Mouse (Mus musculus) heart, postnatal 0 days (tissue): ENCODE measurements at regions not wholly inside any gene's neighbourhood (a gene's known extent, or its start where the extent isn't known, plus 50 kb on each side); places are given as distances from the start of the nearest gene placed in this dataset.

ENCODE experiments used
- ATAC-seq: fragments of 200-750 bp; cut with Nextera tagmentation; 2 replicates; pipeline ENCODE4 v1.8.0; 2017; ENCODE audit warnings: low read depth, moderate number of reproducible peaks, moderate library complexity; ENCODE audit not compliant: insufficient read depth
- DNase-seq: peaks from one replicate; pipeline ENCODE4 v3.0.0-alpha.2; 2016; ENCODE audit warnings: low spot score
- H3K27ac ChIP-seq: fragments of 300-500 bp; sonication (generic); 2 replicates; pipeline ENCODE4 v1.5.1; 2014; ENCODE audit warnings: low read depth, mild to moderate bottlenecking
- H3K27me3 ChIP-seq: fragments of 300-500 bp; sonication (generic); 2 replicates; pipeline ENCODE4 v1.6.1; 2014; ENCODE audit warnings: low read length, mixed read lengths; ENCODE audit not compliant: control insufficient read depth, insufficient read depth
- H3K36me3 ChIP-seq: fragments of 300-500 bp; sonication (generic); replicated peaks from 2 replicates; pipeline ENCODE4 v1.6.1; 2014; ENCODE audit warnings: low read length, mixed read lengths; ENCODE audit not compliant: control insufficient read depth, insufficient read depth
- H3K4me1 ChIP-seq: fragments of 300-500 bp; sonication (generic); 2 replicates; pipeline ENCODE4 v1.6.1; 2014; ENCODE audit warnings: antibody characterized with exemption; ENCODE audit not compliant: control insufficient read depth, insufficient read depth
- H3K4me2 ChIP-seq: fragments of 300-500 bp; sonication (generic); 2 replicates; pipeline ENCODE4 v1.6.1; 2014; ENCODE audit warnings: low read depth, mild to moderate bottlenecking, low read length, moderate library complexity
- H3K4me3 ChIP-seq: fragments of 300-500 bp; sonication (generic); 2 replicates; pipeline ENCODE4 v1.5.1; 2014; ENCODE audit warnings: low read depth, low read length
- H3K9ac ChIP-seq: fragments of 300-500 bp; sonication (generic); replicated peaks from 2 replicates; pipeline ENCODE4 v1.6.1; 2014; ENCODE audit warnings: low read depth, low read length, mixed read lengths
- H3K9me3 ChIP-seq: fragments of 300-500 bp; sonication (generic); replicated peaks from 2 replicates; pipeline ENCODE4 v1.6.1; 2016; ENCODE audit warnings: low read length; ENCODE audit not compliant: control insufficient read depth
- CTCF ChIP-seq: IDR thresholded peaks from 2 replicates; pipeline ENCODE4 v1.5.1; 2016; ENCODE audit warnings: antibody characterized with exemption, control low read depth, low read depth
- EP300 ChIP-seq: IDR thresholded peaks from 2 replicates; pipeline ENCODE4 v1.6.1; 2016; ENCODE audit warnings: antibody characterized with exemption, low read depth
- WGBS: fragments of 180-500 bp; shearing (Covaris S2); extraction: QIAGEN DNeasy Blood & Tissue Kit; methylation state at CpG from one replicate; pipeline ENCODE4 v1.1.7; 2014; 5-methylcytosine and 5-hydroxymethylcytosine counted together

GRCm38 (mm10) chr3:51089036-51089669 is 135.1 kb upstream of the Noct start:
- no peak overlapping the region for H3K4me3 ChIP-seq
- H3K9me3 ChIP-seq, result no peaks in the 10 kb centered on the region
- WGBS, result 72% methylated on average over 10 of the region's 10 CpGs
- H3K9ac ChIP-seq, result no peak overlapping the region
- H3K36me3 ChIP-seq, result no peaks in the 10 kb centered on the region
- H3K27ac ChIP-seq, result no peak overlapping the region
- ATAC-seq (no peak), DNase-seq (no peak)
- no peak for TF ChIP-seq EP300
- no peak for TF ChIP-seq CTCF
- peaks cover 3% of the 10 kb centered on the region; the same call in 1 of the 2 replicates for H3K4me1 ChIP-seq
- no peak overlapping the region for H3K4me2 ChIP-seq
- no peaks in the 10 kb centered on the region for H3K27me3 ChIP-seq

GRCm38 (mm10) chr3:51091478-51091877 is 132.8 kb upstream of the Noct start:
- Histone ChIP-seq H3K27me3 (no peaks in the 10 kb centered on the region), H3K4me2 (no peak overlapping the region), H3K9me3 (no peaks in the 10 kb centered on the region), H3K36me3 (no peaks in the 10 kb centered on the region), H3K4me1 (no peaks in the 10 kb centered on the region), H3K27ac (no peak overlapping the region), H3K9ac (no peak overlapping the region), H3K4me3 (no peak overlapping the region)
- ATAC-seq, result no peak
- TF ChIP-seq CTCF (no peak), EP300 (no peak)
- no peak for DNase-seq
- 74% methylated on average over 4 of the region's 4 CpGs for WGBS

DNA sequence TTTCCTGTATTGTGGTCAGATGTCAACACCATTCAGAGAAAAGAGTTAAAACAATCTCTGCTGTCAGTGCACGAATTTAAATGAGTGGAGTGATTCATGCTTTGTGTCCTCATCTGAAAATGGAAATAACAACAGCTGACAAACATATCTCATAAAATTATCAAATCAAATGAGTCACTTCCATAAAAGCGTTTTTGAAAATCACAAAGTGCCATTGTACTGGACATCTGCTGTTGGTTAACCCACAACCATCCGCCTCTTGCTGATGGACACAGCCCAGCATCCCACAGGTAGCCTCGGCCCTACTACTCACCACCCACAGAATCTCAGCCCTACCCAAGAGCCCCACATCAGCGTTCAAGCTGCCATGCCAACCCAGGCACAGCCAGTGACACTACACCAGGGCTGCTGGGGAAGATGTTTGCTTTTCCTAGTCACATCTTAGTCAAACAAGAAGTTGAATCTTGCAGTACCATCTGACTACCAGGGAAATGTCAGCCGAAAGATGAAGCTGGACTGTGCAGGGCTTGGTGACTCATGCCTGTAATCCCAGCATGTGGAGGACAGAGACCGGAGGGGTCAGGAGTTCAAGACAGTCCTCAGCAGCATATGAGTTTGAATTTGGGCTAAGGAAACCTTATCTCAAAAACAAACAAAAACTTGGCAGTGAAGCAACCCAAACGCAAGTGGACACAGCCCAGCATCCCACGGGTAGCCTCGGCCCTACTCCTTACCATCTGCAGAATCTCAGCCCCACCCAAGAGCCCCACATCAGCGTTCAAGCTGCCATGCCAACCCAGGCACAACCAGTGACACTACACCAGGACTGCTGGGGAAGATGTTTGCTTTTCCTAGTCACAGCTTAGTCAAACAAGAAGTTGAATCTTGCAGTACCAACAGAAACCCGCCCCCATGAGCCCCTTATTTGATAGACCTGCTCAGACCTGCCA is 131.9 kb upstream of the Noct start:
- Histone ChIP-seq H3K36me3 (no peaks in the 10 kb centered on the region), H3K4me2 (no peak overlapping the region), H3K4me3 (no peak overlapping the region), H3K27me3 (no peaks in the 10 kb centered on the region), H3K9ac (no peak overlapping the region), H3K27ac (no peak overlapping the region), H3K4me1 (no peaks in the 10 kb centered on the region), H3K9me3 (no peaks in the 10 kb centered on the region)
- WGBS, result 51% methylated on average over 12 of the region's 12 CpGs
- no peak for TF ChIP-seq CTCF
- TF ChIP-seq EP300, result no peak
- ATAC-seq (peak; percentile 51), DNase-seq (no peak)

- H3K9ac ChIP-seq, result no peak overlapping the region
- no peak overlapping the region for H3K4me2 ChIP-seq
- TF ChIP-seq EP300 (no peak), CTCF (no peak)
- DNase-seq (no peak), ATAC-seq (no peak)
- no peaks in the 10 kb centered on the region for H3K4me1 ChIP-seq
- H3K36me3 ChIP-seq, result no peaks in the 10 kb centered on the region
- no peaks in the 10 kb centered on the region for H3K27me3 ChIP-seq
- H3K27ac ChIP-seq, result no peak overlapping the region
- no peak overlapping the region for H3K4me3 ChIP-seq
- H3K9me3 ChIP-seq, result no peaks in the 10 kb centered on the region
- 44% methylated on average over 14 of the region's 14 CpGs for WGBS
Observed at GRCm38 (mm10) chr3:51095847-51096447, 128.3 kb upstream of the Noct start.

GRCm38 (mm10) chr3:51096545-51096944 is 127.7 kb upstream of the Noct start:
- Histone ChIP-seq H3K4me2 (no peak overlapping the region), H3K4me3 (no peak overlapping the region), H3K4me1 (no peaks in the 10 kb centered on the region), H3K9ac (no peak overlapping the region), H3K27ac (no peak overlapping the region), H3K9me3 (no peaks in the 10 kb centered on the region), H3K27me3 (no peaks in the 10 kb centered on the region), H3K36me3 (no peaks in the 10 kb centered on the region)
- no peak for DNase-seq
- WGBS, result 36% methylated on average over 6 of the region's 6 CpGs
- no peak for TF ChIP-seq EP300
- no peak for TF ChIP-seq CTCF
- ATAC-seq, result no peak
